Mouse (Mus musculus): ENCODE measurements at regions not wholly inside any gene's neighbourhood (a gene's known extent, or its start where the extent isn't known, plus 50 kb on each side); places are given as distances from the start of the nearest gene placed in this dataset.

GRCm38 (mm10) chr4:95188107-95188506, 136.1 kb upstream of the Jun start:
- DNase-seq, result no peak

GRCm38 (mm10) chr4:95191654-95192406, 139.8 kb upstream of the Jun start:
- no peak for DNase-seq

- DNase-seq, result no peak
Observed at GRCm38 (mm10) chr4:95192562-95192961, 140.5 kb upstream of the Jun start.

- peak; percentile 72 for DNase-seq
Observed at GRCm38 (mm10) chr4:95193028-95193427, 141.0 kb upstream of the Jun start.

GRCm38 (mm10) chr4:95193473-95193872, 141.5 kb upstream of the Jun start:
- DNase-seq, result no peak

DNA sequence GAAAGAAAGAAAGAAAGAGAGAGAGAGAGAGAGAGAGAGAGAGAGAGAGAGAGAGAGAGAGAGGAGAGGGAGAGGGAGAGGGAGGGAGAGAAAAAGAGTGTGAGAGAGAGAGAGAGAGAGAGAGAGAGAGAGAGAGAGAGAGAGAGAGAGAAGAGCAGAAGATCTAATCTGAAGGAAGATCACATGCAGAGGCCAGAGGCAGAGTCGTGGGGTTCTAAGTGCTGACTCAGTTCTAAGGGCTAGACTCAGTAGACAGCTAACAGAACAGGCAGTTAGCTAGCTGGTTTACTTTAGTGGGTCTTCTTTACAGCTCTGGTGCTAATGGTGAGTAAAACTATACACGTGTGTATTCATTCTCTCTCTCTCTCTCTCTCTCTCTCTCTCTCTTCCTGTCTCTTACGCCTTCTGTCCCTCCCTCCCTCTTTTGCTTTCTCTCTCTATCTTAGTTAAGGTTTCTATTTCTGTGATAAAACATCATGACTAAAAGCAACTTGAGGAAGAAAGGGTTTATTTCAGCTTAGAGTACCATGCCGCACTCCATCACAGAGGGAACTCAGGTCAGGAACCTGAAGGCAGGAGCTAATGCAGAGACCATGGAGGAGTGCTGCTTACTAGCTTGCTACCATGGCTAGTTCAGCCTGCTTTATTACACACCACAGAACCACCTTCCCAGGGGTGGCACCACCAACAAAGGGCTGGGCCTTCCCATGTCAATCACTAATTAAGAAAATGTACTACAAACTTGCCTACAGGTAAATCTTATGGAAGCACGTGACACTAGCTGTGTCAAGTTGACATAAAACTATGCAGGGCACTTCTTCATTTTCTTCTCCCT, 142.8 kb upstream of the Jun start:
- no peak for DNase-seq

DNA sequence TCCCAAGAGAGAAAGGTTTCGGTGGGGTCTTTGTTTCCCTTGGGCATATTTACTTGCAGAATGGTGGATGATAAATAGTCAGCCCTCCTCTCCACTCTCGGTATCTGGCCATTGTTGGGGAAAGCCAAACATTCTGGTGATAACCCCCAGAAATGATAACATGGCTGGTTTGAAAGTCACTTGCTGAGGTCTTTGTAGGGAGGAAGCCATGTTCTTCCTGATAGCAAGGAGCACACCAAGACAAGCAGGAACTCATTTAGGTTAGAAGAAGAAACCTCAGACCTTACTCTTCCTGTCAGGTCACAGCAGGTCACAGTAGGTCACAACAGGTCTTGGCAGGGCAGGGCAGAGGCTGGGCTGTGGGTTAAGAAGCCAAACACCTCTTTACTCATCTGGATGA, 144.1 kb upstream of the Jun start:
- DNase-seq, result no peak

- DNase-seq, result no peak
Observed at GRCm38 (mm10) chr4:95197077-95197711, 145.2 kb upstream of the Jun start.

DNA sequence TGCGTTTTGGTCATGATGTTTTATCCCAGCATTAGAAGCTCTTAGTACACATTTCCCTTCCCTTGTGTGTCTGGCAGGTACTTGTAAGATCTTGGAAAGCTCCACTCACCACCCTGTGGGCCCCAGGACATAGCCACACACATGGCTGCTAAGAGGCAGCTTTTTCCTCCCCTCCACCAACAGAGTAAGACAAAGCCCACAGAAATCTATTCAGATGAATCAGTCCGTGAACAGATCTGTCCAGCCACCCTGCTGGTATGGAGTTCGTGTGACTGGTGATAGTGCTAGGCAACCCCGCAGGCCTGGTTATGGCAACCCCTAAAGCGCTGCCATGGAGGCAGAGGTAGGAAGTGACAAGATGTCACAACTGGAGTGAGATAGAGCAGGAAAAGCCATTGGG, 147.4 kb upstream of the Jun start:
- no peak for DNase-seq

- DNase-seq, result peak; percentile 20
Observed at GRCm38 (mm10) chr4:95200130-95200529, 148.1 kb upstream of the Jun start.

- DNase-seq, result no peak
Observed at GRCm38 (mm10) chr4:95202478-95202877, 150.5 kb upstream of the Jun start.

GRCm38 (mm10) chr4:95203577-95203976, 151.6 kb upstream of the Jun start:
- no peak for DNase-seq

- no peak for DNase-seq
Observed at GRCm38 (mm10) chr4:95205372-95205771, 153.3 kb upstream of the Jun start.

DNA sequence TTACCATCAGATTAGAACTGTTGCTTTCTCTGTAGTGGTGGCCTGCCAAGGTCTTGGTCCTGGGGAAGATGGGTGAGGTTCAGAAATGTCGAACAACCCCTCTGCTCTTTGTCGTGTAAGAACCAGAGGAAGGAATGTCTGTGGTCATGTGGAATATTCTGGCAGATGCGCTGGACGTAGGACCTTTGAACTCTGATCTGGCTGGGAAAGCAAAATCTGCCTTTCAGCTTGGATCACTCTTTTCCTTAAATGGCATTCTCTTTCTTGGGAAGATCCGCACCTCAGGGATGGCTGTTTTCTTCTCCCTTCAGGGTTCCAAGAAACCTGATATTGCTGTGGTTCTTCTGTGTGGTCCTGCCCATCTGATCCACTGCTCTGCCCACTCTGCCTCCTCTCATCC, 155.8 kb upstream of the Jun start:
- DNase-seq, result no peak

GRCm38 (mm10) chr4:95208827-95209226, 156.8 kb upstream of the Jun start:
- DNase-seq, result no peak

GRCm38 (mm10) chr4:95209322-95210119, 157.5 kb upstream of the Jun start:
- no peak for DNase-seq

GRCm38 (mm10) chr4:95212561-95212960, 160.5 kb upstream of the Jun start:
- DNase-seq, result no peak

DNA sequence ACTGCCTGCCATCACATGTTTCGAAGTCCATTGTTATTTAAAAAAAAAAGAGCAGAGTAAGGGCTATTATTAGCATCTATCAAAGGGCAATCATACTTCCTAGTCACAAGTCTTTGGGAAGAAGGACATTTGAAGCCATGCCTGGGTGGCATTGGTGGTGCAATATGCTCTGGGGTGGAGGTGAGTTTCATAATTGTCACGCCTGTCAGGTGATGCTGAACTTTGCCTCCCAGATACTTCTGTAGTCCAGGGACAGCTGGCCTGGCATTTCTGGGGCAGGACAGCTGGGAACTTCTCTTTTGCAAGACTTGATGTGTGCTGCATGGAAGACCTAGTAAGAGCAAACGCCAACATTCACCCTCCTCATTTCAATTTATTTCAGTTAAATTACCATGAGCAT, 161.0 kb upstream of the Jun start:
- no peak for DNase-seq

DNA sequence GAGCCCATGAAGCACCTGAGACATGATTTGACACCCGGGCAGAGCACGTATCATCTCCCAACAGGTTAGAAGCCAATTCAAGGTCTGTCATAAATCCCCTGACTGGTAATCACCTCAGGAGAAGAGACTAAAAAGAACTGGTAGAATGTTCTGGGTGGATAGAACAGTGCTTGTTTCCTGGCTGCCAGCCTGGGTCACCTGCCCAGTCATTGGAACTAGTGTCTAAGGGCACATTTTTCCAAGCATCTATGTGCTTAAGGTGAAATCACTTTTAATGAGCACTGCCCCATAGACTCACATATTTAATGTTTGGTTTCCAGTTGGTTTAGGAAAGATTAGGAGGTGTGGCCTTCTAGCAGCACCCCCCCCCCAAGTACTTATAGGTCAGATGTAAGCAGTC, 162.0 kb upstream of the Jun start:
- DNase-seq, result no peak

- DNase-seq, result peak; percentile 24
Observed at GRCm38 (mm10) chr4:95215187-95215586, 163.2 kb upstream of the Jun start.

DNA sequence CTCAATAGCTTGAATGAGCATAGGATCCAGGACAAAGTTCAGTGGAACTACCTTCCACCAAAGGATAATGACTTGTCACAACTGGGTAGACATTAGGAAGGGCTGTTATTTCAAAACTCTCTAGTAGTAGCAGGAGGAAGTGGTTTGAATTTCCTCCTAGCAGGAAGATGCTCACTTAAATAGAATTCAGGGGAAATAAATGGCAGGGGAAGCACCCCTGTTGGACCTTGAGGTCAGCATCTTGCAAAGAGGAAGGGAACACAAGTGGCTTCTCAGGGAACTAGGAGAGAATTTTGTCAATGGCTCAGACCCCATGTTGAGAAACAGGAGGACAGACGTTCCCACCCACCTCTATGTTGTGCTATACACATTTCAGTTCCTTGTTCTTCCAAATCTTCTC, 178.4 kb upstream of the Jun start:
- no peak for DNase-seq

DNA sequence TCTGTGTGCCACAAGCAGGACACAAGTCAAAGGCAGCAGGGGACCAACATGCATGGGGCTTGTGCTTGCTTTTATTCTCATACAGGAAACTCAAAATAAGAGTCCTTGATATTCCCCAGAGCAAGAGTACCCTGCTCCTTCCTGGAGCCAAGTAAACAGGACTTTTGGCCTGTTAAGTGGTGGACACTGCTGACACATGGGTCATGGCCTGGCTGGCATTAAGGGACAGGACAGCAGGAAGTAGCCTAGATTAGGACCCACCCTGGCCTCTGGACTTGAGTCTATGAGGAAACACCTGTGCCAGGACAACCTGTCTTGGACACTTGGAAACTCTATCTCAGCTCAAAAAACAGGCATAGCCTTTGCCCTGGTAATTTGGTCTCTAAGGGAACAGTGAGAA, 181.0 kb upstream of the Jun start:
- DNase-seq, result no peak

DNA sequence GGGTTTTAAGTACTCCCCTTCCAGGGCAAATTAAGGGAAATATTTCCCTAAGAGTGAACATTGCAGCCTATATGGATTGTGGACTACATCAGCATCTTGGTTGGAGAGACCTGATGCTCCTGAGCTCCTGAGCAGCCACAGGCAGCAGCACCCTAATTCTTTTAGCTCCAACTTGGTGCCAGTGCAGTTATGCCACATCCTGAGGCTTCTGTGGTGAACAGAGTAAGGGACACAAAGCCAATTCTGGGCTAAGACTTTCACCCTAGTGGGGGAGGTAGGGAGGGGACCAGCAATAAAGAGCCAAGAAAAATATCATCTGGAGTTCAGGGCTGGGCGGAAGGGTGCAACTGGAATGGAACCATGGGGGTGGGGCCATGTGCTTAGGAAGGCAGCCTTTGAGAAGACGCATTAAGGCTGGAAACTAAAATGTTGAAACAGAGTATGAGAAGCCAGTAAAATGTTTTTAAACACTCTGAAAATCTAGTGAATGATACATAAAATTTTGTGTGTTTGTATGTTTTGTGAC, 182.1 kb upstream of the Jun start:
- DNase-seq, result no peak

All from lung, postnatal 14 days (tissue).